Mouse (Mus musculus) C2C12 (cell line): ENCODE results near the gene AI481877. TPM values are rescaled to one million over a fixed set of nuclear protein-coding genes. Genes with fewer than 3 reads are reported as not detected.

Experiments used
- H3K27me3 ChIP-seq: one replicate; pipeline ENCODE4 v1.6.1; 2011; ENCODE audit not compliant: control insufficient read depth, insufficient read depth, insufficient read length
- H3K36me3 ChIP-seq: one replicate; pipeline ENCODE4 v1.6.1; 2011; ENCODE audit not compliant: control insufficient read depth, insufficient read depth
- H3K4me3 ChIP-seq: one replicate; pipeline ENCODE4 v1.5.1; 2011; ENCODE audit warnings: mild to moderate bottlenecking, control low read depth; ENCODE audit not compliant: poor library complexity, insufficient read depth, severe bottlenecking
- H3K79me2 ChIP-seq: one replicate; pipeline ENCODE4 v1.6.1; 2011; ENCODE audit not compliant: control insufficient read depth, insufficient read depth
- H3K79me3 ChIP-seq: one replicate; pipeline ENCODE4 v1.6.1; 2011; ENCODE audit warnings: low read depth, control low read depth
- H3ac ChIP-seq: one replicate; pipeline ENCODE3; 2011; ENCODE audit warnings: low read depth; ENCODE audit not compliant: control insufficient read depth, insufficient read length
- CEBPB ChIP-seq: IDR thresholded peaks from one replicate; pipeline ENCODE4 v1.6.1; 2011; ENCODE audit warnings: low read depth, mild to moderate bottlenecking, control low read depth, moderate library complexity
- CTCF ChIP-seq: IDR thresholded peaks from one replicate; pipeline ENCODE4 v1.5.1; 2011; ENCODE audit not compliant: control insufficient read depth, insufficient read depth, insufficient read length
- FOSL1 ChIP-seq: IDR thresholded peaks from one replicate; pipeline ENCODE4 v1.8.0; 2011; ENCODE audit warnings: mild to moderate bottlenecking, low read length; ENCODE audit not compliant: poor library complexity, insufficient read depth, severe bottlenecking
- MAX ChIP-seq: IDR thresholded peaks from one replicate; pipeline ENCODE4 v1.6.1; 2011; ENCODE audit warnings: mild to moderate bottlenecking, control low read depth
- MYOD1 ChIP-seq: IDR thresholded peaks from one replicate; pipeline ENCODE4 v1.6.1; 2011; ENCODE audit warnings: low read depth; ENCODE audit not compliant: control insufficient read depth, insufficient read length
- MYOG ChIP-seq: IDR thresholded peaks from one replicate; pipeline ENCODE4 v1.6.1; 2011; ENCODE audit not compliant: control insufficient read depth, insufficient read length; ENCODE audit errors: extremely low read depth
- USF1 ChIP-seq: IDR thresholded peaks from one replicate; pipeline ENCODE4 v1.6.1; 2011; ENCODE audit warnings: low read depth, mild to moderate bottlenecking, control low read depth, moderate library complexity
- polyA plus RNA-seq: library from polyadenylated mRNA; unstranded; fragments of >200 nt; fragmentation: generic; extraction: Trizol; gene quantifications from one replicate; pipeline ENCODE4 v1.2.1, GENCODE M21; 2012; ENCODE audit warnings: missing spikeins

AI481877 gene
- polyA plus RNA-seq, 1 experiment, result not detected

DNA sequence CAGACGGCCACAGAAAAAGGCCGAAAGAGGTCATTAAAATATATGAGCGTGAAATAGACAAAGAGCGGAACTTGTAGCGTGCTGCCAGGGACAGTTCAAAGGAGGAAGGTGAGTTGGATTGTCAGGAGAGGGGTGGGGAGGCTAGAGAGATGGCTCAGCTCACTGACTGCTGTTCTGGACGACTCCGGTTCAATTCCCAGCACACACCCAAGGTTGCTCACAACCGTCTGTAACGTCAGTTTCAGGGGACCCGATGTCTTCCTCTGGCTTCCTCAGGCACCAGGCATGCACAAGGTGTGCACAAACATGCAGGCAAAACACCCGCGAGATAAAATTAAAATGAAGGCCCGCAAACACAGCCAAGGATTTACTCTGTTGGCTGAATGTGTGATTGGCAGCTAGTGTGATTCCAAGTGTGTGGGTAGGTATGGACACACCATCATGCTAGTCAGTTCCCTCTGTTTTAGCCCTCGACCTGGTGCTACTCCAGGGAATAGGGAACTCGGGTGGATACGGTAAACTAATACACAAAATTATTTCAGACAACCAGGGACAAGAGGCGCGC is 102.9 kb downstream of the AI481877 start:
- TF ChIP-seq USF1 (no peak), MAX (no peak), FOSL1 (no peak), MYOD1 (no peak), CEBPB (no peak), MYOG (no peak), CTCF (no peak)
- Histone ChIP-seq H3K36me3 (peaks cover 29% of the 10 kb centered on the region), H3K79me2 (peaks cover 42% of the 10 kb centered on the region), H3K79me3 (peaks cover 25% of the 10 kb centered on the region), H3K27me3 (no peaks in the 10 kb centered on the region), H3K4me3 (peak overlapping the region; percentile 68), H3ac (peak overlapping the region; percentile 63)

GRCm38 (mm10) chr4:59034918-59035785 is 103.6 kb downstream of the AI481877 start, which contains the start of gene Gng10:
Gene Gng10, plus strand, starts transcription at chr4:59035088.
- Histone ChIP-seq H3K4me3 (peak within 1 kb of the TSS; percentile 68), H3K79me2 (peaks cover 42% of the 10 kb centered on the region), H3ac (peak within 1 kb of the TSS; percentile 63), H3K36me3 (peaks cover 22% of the 10 kb centered on the region), H3K79me3 (peaks cover 25% of the 10 kb centered on the region), H3K27me3 (no peaks in the 10 kb centered on the region)
- TF ChIP-seq FOSL1 (no peak), CTCF (peak; percentile 36), MAX (peak; percentile 31), USF1 (no peak)

DNA sequence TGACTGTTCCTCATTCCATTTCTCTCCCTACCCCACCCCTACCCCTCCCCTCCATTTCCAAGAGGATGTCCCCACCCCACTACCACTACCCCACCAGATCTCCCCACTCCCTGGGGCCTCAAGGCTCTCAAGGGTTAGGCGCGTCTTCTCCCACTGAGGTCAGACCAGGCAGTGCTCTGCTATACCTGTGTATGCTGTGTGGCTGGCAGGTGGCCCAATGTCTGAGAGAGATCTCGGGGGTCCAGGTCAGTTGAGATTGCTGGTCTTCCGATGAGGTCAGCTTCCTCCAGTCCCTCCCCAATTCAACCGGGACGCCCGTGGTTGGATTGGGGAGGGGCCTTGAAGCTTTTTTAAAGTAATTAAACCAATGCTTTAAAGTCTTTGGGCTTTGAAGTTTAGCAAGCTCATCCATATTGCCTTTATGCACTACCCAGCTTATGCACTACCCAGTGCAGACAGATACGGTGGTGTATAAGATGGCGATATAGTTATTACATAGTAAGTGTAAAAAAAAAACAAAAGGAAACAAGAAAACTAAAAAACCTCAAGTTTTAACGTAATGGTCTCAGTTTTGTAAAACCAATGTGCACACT is 104.4 kb downstream of the AI481877 start:
- Histone ChIP-seq H3K27me3 (no peaks in the 10 kb centered on the region), H3K79me3 (peaks cover 23% of the 10 kb centered on the region), H3ac (no peak overlapping the region), H3K4me3 (peak overlapping the region; percentile 68), H3K79me2 (peaks cover 41% of the 10 kb centered on the region), H3K36me3 (peaks cover 14% of the 10 kb centered on the region)
- TF ChIP-seq FOSL1, result no peak
- TF ChIP-seq CEBPB, result no peak
- TF ChIP-seq MYOD1, result no peak
- TF ChIP-seq MYOG, result no peak
- no peak for TF ChIP-seq USF1
- no peak for TF ChIP-seq MAX
- TF ChIP-seq CTCF, result no peak

- no peak for TF ChIP-seq CTCF
- no peak for TF ChIP-seq CEBPB
- TF ChIP-seq MYOG, result no peak
- no peak for TF ChIP-seq USF1
- no peak for TF ChIP-seq MAX
- no peak for TF ChIP-seq FOSL1
- no peak for TF ChIP-seq MYOD1
- H3K27me3 ChIP-seq, result no peaks in the 10 kb centered on the region
- no peak overlapping the region for H3ac ChIP-seq
- H3K79me3 ChIP-seq, result peaks cover 32% of the 10 kb centered on the region
- H3K36me3 ChIP-seq, result peaks cover 29% of the 10 kb centered on the region
- H3K4me3 ChIP-seq, result no peak overlapping the region
- peaks cover 45% of the 10 kb centered on the region for H3K79me2 ChIP-seq
Measured at GRCm38 (mm10) chr4:59016922-59017321, 121.9 kb downstream of the AI481877 start.

GRCm38 (mm10) chr4:59015181-59015580 is 123.6 kb downstream of the AI481877 start:
- Histone ChIP-seq H3K79me3 (peaks cover 45% of the 10 kb centered on the region), H3K4me3 (no peak overlapping the region), H3ac (no peak overlapping the region), H3K36me3 (peaks cover 22% of the 10 kb centered on the region), H3K79me2 (peaks cover 63% of the 10 kb centered on the region), H3K27me3 (no peaks in the 10 kb centered on the region)
- TF ChIP-seq CTCF (no peak), USF1 (no peak), MYOD1 (no peak), CEBPB (no peak), MYOG (no peak), MAX (no peak)

DNA sequence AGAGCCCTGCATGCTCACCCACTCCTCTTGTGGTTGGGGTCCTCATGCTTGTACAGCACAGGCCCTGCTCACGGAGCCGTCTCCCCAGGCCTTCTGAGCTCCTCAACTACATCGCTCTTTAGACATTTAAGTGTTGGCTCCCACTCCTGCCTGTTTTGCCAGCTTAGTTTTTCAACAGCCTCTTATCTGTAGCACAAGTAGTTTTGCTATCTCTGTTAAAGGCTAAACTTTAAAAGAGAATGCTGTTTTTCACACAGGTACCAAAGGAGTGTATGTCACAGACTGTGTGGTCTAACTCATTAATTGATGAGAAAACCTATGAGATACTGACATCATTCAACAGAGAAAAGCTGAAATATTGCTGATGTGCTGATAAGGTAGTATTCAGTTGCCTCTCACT is 127.3 kb downstream of the AI481877 start:
- H3ac ChIP-seq, result no peak overlapping the region
- no peak overlapping the region for H3K4me3 ChIP-seq
- H3K36me3 ChIP-seq, result peaks cover 3% of the 10 kb centered on the region
- H3K27me3 ChIP-seq, result no peaks in the 10 kb centered on the region
- TF ChIP-seq CTCF (no peak), FOSL1 (no peak), USF1 (no peak), MYOG (no peak), MAX (no peak), CEBPB (no peak), MYOD1 (no peak)
- H3K79me2 ChIP-seq, result peaks cover 100% of the 10 kb centered on the region
- peaks cover 78% of the 10 kb centered on the region for H3K79me3 ChIP-seq
